Mouse (Mus musculus) 416B (cell line): Measurements from ENCODE around the gene Atf4.

Experiments
- DNase-seq: peaks from one replicate; pipeline ENCODE4 v3.0.0; 2011; ENCODE audit warnings: low read depth

Atf4 gene

GRCm38 (mm10) chr15:80280646-80281045, 25.7 kb downstream of the Atf4 start:
- peak; percentile 46 for DNase-seq

GRCm38 (mm10) chr15:80286851-80287415, 31.9 kb downstream of the Atf4 start, which contains the start of gene Cacna1i:
Gene Cacna1i, plus strand, starts transcription at chr15:80287238.
- DNase-seq = no peak

- DNase-seq = no peak
These were observed 33.1 kb downstream of the Atf4 start for GRCm38 (mm10) chr15:80288036-80288435.

GRCm38 (mm10) chr15:80289436-80289835, 34.5 kb downstream of the Atf4 start:
- peak; percentile 80 for DNase-seq

GRCm38 (mm10) chr15:80297146-80297545, 42.2 kb downstream of the Atf4 start:
- DNase-seq = no peak

- DNase-seq = no peak
These were observed 48.8 kb downstream of the Atf4 start for GRCm38 (mm10) chr15:80303779-80304178.

GRCm38 (mm10) chr15:80304188-80304587, 49.2 kb downstream of the Atf4 start:
- no peak for DNase-seq

GRCm38 (mm10) chr15:80306146-80306545, 51.2 kb downstream of the Atf4 start:
- no peak for DNase-seq
